Mouse (Mus musculus): ENCODE measurements around the gene Glud1.
"Not testable (repeated sequence)": the region's sequence is repeated elsewhere in the genome, so short reads cannot be mapped to it uniquely, and the experiment has no call there.

Glud1 gene

GRCm38 (mm10) chr14:34312339-34313048 is 2.0 kb downstream of the Glud1 start:
- no peak for DNase-seq

- DNase-seq: no peak
Measured at GRCm38 (mm10) chr14:34313612-34314011, 3.1 kb downstream of the Glud1 start.

GRCm38 (mm10) chr14:34314383-34314782 is 3.9 kb downstream of the Glud1 start:
- not testable (repeated sequence) for DNase-seq

- no peak for DNase-seq
Measured at GRCm38 (mm10) chr14:34314796-34315195, 4.3 kb downstream of the Glud1 start.

DNA sequence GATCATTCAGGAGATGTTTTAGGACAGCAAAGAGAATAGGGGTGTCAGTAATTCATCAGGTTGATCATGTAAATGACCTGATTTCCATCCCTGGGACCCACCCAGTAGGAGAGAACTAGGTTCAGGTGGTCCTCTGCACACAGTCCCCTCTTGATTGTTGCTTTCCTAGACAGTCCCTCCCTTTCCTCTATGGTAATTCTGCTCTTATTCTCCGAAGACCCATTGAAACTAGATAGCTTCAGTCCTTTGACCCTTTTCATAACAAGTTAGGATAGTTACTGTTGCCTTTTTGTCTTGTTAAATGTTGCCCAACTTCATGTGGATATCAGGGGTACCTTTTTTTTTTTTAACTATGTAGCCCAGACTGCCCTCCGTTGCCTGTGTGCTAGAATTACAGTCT is 5.8 kb downstream of the Glud1 start:
- DNase-seq: no peak

DNA sequence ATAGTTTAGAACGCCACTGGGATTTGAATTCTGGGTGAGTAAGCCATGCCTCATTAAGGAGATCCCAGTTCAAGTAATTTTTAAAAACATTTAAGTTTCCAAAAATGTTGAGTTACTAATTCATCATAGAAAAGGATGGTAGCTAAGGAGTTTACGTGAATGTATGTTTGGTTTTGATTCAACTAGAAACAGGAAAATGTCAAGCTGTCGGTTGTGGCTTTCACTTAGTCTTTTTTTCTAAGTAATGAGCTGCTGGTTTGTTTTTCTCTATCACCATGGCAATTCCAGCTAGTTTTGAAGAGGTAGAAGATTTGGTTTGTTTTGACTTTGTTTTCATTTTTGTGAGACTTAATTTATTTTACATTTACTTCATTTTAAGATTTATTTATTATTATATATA is 6.9 kb downstream of the Glud1 start:
- DNase-seq: no peak

DNA sequence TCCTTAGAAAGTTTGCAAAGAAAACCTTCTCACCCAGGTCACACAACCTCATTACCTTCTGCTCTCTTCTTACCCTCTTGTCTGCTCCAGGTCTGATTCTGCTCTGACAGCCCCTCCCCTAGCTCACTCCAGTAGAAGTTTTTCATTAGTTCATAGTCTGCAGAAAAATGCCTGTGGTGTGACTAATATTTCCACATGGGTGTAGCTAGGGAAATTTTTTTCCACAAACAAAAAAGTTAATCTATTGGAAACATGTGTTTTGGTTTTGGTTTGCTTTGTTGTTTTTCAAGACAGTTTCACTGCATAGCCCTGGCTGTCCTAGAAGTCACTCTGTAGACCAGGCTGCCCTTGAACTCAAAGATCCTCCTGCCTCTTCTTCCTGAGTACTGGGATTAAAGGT is 7.6 kb downstream of the Glud1 start:
- no peak for DNase-seq

- no peak for DNase-seq
Measured at GRCm38 (mm10) chr14:34323576-34324085, 13.1 kb downstream of the Glud1 start.

DNA sequence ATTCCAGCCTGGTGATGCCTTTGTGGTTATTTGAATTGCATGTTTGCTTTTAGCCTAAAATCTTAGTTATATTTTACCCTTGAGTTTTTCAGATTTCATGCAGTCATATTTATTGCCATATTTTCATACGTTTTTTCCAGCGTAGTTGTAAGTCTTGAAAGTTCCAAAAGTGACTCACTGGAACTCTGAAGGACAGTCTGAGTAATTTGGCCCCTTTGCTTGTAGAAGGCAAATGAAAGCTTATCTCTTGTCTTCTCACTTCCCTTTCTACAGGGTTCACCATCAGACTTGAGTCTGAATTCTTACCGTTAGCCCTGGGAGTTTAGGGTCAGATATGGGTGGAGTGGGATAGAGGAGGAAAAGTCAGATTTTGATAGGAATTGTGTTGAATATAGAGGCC is 16.1 kb downstream of the Glud1 start:
- no peak for DNase-seq

DNA sequence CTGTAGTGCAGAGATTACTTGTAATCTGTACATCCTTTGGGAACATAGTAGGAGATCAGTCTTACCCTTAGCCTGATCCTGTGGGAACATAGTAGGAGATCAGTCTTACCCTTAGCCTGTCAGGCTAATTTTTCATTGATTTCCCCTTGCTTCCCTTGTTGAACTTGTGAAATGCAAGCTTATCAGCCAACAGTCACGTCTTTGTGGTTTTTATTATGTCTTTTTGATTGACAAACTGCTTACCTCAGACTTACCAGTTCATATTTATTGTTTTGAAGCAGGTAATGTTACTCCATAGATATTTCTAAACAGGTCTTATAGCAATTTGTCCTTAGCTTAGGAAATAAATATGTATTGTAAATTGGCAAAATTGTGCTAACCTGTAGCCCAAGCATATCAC is 17.1 kb downstream of the Glud1 start:
- no peak for DNase-seq

DNA sequence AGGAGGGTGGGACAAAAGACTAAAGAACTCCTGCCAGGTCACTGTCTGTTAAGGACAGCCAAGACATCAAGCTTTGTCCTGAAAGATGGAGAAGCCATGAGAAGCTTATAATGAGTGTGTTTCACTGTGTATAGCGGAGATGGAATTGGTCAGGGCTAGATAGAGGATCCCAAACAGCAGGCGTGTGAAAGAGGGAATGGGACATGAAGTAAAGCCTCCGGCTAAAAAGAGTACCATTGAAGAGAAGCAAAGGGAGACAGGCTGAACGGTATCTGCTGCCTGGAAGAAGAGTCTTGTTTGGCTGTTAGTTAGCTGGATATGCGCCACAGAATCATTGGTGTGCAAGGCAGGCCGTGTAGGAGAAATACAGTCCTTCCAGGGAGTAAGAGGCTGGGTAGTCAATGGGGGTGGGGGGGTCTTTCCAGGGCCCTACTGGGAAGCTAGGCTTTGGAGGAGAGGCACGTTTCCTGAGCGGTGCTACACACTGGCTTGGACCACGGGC is 20.2 kb downstream of the Glud1 start:
- no peak for DNase-seq

DNA sequence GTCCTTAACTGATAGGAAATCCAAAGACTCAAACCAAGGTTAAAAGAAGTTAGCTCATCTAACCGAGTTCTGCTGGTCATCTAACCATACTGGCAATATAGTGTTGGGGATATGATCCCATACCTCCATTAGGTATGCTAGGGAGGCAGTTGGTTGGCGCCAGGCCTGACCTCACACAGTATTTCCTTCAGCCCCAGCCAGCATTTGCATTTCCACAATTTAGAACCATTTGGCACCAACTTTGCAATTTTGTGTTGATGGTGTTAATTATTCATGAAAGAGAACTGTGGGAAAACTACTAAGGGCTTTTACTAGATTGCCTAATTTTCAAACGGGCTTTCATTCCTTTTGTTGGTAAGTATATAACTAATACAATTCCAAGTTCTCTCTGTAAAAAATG is 21.4 kb downstream of the Glud1 start:
- DNase-seq: no peak

DNA sequence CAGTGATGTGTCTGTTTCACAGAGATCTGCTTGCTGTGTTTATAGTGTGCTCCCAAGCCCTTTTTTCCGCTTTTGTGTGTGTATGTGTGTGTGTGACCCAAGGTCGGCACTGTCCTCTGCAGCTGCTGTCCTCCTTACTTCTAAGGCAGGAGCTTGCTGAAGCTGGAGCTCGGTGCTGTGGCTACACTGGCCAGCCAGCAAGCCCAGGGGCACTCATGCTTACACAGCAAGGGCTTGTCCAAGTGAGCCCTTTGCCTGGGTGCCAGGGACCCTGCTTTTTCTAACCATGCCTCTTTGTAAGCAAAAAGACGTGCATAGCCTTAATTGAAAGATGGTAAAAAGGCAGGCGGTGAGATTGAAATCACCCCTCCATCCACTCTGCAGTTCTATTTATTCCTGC is 21.9 kb downstream of the Glud1 start:
- no peak for DNase-seq

- peak; percentile 26 for DNase-seq
Measured at GRCm38 (mm10) chr14:34339446-34339845, 28.9 kb downstream of the Glud1 start.

GRCm38 (mm10) chr14:34341993-34342392 is 31.5 kb downstream of the Glud1 start:
- no peak for DNase-seq

GRCm38 (mm10) chr14:34343078-34343477 is 32.6 kb downstream of the Glud1 start:
- no peak for DNase-seq

DNA sequence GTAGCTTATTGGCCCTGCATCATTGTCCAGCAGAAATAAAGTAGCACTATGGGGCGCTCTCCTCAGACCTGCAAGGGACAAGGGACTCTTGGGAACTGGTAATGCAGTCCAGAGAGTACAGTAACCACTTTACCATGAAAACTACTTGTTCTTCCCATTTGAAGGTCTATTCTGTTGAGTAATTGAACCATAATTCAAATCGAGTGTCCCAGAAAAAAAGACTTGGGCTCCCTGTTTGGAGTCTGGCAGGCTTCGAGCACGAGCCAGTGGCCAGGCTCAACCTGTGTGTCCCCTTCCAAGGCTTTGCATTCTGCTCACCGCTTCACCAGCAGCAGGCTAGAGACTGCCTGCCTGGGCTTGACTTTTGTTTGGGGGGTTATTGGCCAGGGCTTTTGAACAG is 33.8 kb downstream of the Glud1 start:
- no peak for DNase-seq

- DNase-seq: no peak
Measured at GRCm38 (mm10) chr14:34345771-34346566, 35.4 kb downstream of the Glud1 start.

GRCm38 (mm10) chr14:34347084-34347483 is 36.6 kb downstream of the Glud1 start:
- no peak for DNase-seq

- DNase-seq: no peak
Measured at GRCm38 (mm10) chr14:34348301-34348700, 37.8 kb downstream of the Glud1 start.

DNA sequence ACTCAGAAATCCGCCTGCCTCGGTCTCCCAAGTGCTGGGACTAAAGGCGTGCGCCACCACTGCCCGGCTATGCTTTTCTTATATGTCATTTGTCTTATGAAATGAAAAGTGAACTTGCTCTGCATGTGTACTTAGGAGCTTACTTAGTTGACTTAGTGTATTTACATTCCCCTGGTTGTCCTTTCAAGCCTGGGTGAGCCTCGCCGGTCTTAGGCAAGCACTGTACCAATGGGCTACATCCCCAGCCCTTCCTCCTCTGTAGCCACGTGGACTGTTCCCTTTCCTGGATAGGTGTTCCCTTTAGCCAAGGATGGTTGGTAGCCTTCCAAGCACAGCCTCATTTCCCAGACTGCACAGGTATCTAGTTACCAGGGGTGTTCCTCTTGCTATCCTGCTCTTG is 38.5 kb downstream of the Glud1 start:
- no peak for DNase-seq

DNA sequence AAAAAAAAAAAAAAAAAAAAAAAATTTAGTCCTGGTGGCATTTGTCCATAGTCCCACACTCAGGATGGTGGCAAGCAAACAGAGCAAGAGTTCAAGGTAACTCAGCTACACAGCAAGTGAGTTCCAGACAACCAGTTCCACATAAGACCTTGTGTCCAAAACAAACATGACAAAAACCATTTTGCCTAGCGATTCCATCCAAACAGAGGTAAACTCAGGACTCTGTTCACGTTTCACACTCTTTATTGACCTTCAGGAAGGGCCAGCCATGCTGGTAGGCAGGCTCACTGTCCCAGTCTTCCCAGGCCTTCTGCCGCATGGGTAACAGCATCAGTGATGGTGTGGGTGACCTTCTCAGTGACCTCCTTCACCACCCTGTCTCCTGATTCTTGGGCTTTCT is 41.1 kb downstream of the Glud1 start:
- no peak for DNase-seq

DNA sequence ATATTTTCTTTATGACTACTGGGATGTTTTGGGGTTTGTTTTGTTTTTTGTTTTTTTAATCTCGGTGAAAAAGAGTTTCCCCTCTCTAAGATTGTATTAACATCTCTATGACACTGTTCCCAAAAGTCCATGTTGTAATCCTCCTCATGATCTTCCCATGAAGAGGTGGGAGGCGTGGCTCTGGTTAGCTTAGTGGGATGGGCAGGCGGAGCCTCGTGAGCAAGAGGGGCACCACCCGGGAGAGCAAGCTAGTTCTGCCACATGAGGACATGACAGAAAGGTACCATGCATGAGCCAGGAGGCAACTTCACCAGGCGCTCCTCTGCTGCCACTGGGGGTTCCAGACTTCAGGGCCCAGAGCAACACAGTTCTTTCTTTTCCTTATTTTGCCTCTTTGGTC is 42.0 kb downstream of the Glud1 start:
- no peak for DNase-seq

GRCm38 (mm10) chr14:34353326-34353725 is 42.8 kb downstream of the Glud1 start:
- DNase-seq: no peak
